Mouse (Mus musculus): Measurements from ENCODE around the gene 2310061I04Rik. TPM values are rescaled to one million over a fixed set of nuclear protein-coding genes. Genes with fewer than 3 reads are reported as not detected.

Gene 2310061I04Rik
- polyA plus RNA-seq, 1 experiment from 2014 or later = 15.6 TPM

- no peak overlapping the region for H3K27ac ChIP-seq (ENCODE audit: low read depth)
- no peaks in the 10 kb centered on the region for H3K27me3 ChIP-seq (ENCODE audit: insufficient read depth, low read length)
- no peak overlapping the region for H3K9ac ChIP-seq (replicated peaks)
- H3K4me3 ChIP-seq (ENCODE audit: low read depth, low read length) = no peak overlapping the region
- H3K4me1 ChIP-seq (ENCODE audit: insufficient read depth) = peaks cover 9% of the 10 kb centered on the region
- peaks cover 48% of the 10 kb centered on the region for H3K36me3 ChIP-seq (replicated peaks; ENCODE audit: insufficient read depth, low read length)
- no peak overlapping the region for H3K4me2 ChIP-seq (ENCODE audit: low read depth, low read length)
- 88% methylated on average over 12 of the region's 12 CpGs for WGBS (ENCODE audit: insufficient replicate concordance)
- TF ChIP-seq EP300 (IDR thresholded peaks at IDR 0.05; ENCODE audit: low read depth) = no peak
- no peak for TF ChIP-seq CTCF (IDR thresholded peaks at IDR 0.05; ENCODE audit: low read depth)
- DNase-seq (peak; percentile 14), ATAC-seq (no peak)
- H3K9me3 ChIP-seq (ENCODE audit: low read length) = no peaks in the 10 kb centered on the region
Measured at GRCm38 (mm10) chr17:35930627-35931026, 33.4 kb upstream of the 2310061I04Rik start.

GRCm38 (mm10) chr17:35929534-35929933 lies 32.3 kb upstream of the 2310061I04Rik start:
- peaks cover 59% of the 10 kb centered on the region for H3K36me3 ChIP-seq (replicated peaks; ENCODE audit: insufficient read depth, low read length)
- no peak overlapping the region for H3K4me3 ChIP-seq (ENCODE audit: low read depth, low read length)
- H3K9me3 ChIP-seq (ENCODE audit: low read length) = no peaks in the 10 kb centered on the region
- ATAC-seq (no peak), DNase-seq (no peak)
- no peak overlapping the region for H3K27ac ChIP-seq (ENCODE audit: low read depth)
- 97% methylated on average over 2 of the region's 2 CpGs for WGBS (ENCODE audit: insufficient replicate concordance)
- peaks cover 9% of the 10 kb centered on the region for H3K4me1 ChIP-seq (ENCODE audit: insufficient read depth)
- no peak overlapping the region for H3K4me2 ChIP-seq (ENCODE audit: low read depth, low read length)
- no peak overlapping the region for H3K9ac ChIP-seq (replicated peaks)
- H3K27me3 ChIP-seq (ENCODE audit: insufficient read depth, low read length) = no peaks in the 10 kb centered on the region
- TF ChIP-seq EP300 (IDR thresholded peaks at IDR 0.05; ENCODE audit: low read depth) (no peak), CTCF (IDR thresholded peaks at IDR 0.05; ENCODE audit: low read depth) (no peak)

GRCm38 (mm10) chr17:35927471-35927870 lies 30.2 kb upstream of the 2310061I04Rik start:
- Histone ChIP-seq H3K36me3 (replicated peaks; ENCODE audit: insufficient read depth, low read length) (peaks cover 78% of the 10 kb centered on the region), H3K27ac (ENCODE audit: low read depth) (no peak overlapping the region), H3K9ac (replicated peaks) (0 out of 2 replicates have a peak overlapping the region, but pooled peaks have one; percentile 11), H3K4me3 (ENCODE audit: low read depth, low read length) (no peak overlapping the region), H3K9me3 (ENCODE audit: low read length) (no peaks in the 10 kb centered on the region), H3K4me2 (ENCODE audit: low read depth, low read length) (no peak overlapping the region), H3K4me1 (ENCODE audit: insufficient read depth) (peaks cover 15% of the 10 kb centered on the region), H3K27me3 (ENCODE audit: insufficient read depth, low read length) (no peaks in the 10 kb centered on the region)
- WGBS (ENCODE audit: insufficient replicate concordance) = 50% methylated on average over 1 of the region's 1 CpGs
- DNase-seq = no peak
- peak; percentile 73 for ATAC-seq
- TF ChIP-seq EP300 (IDR thresholded peaks at IDR 0.05; ENCODE audit: low read depth) = peak; percentile 95
- TF ChIP-seq CTCF (IDR thresholded peaks at IDR 0.05; ENCODE audit: low read depth) = no peak

- Histone ChIP-seq H3K9ac (replicated peaks) (no peak overlapping the region), H3K4me3 (ENCODE audit: low read depth, low read length) (no peak overlapping the region), H3K9me3 (ENCODE audit: low read length) (no peaks in the 10 kb centered on the region), H3K4me2 (ENCODE audit: low read depth, low read length) (no peak overlapping the region), H3K27me3 (ENCODE audit: insufficient read depth, low read length) (no peaks in the 10 kb centered on the region), H3K27ac (ENCODE audit: low read depth) (no peak overlapping the region), H3K36me3 (replicated peaks; ENCODE audit: insufficient read depth, low read length) (peaks cover 57% of the 10 kb centered on the region), H3K4me1 (ENCODE audit: insufficient read depth) (peaks cover 49% of the 10 kb centered on the region)
- DNase-seq = no peak
- no peak for ATAC-seq
- WGBS (ENCODE audit: insufficient replicate concordance) = 81% methylated on average over 4 of the region's 4 CpGs
- TF ChIP-seq CTCF (IDR thresholded peaks at IDR 0.05; ENCODE audit: low read depth) (no peak), EP300 (IDR thresholded peaks at IDR 0.05; ENCODE audit: low read depth) (no peak)
Measured at GRCm38 (mm10) chr17:35923281-35923680, 26.1 kb upstream of the 2310061I04Rik start.

- Histone ChIP-seq H3K4me2 (ENCODE audit: low read depth, low read length) (peak overlapping the region; percentile 9; the same call in 1 of the 2 replicates), H3K9me3 (ENCODE audit: low read length) (no peaks in the 10 kb centered on the region), H3K36me3 (replicated peaks; ENCODE audit: insufficient read depth, low read length) (peaks cover 51% of the 10 kb centered on the region), H3K27me3 (ENCODE audit: insufficient read depth, low read length) (no peaks in the 10 kb centered on the region), H3K4me1 (ENCODE audit: insufficient read depth) (peaks cover 49% of the 10 kb centered on the region), H3K27ac (ENCODE audit: low read depth) (no peak overlapping the region), H3K4me3 (ENCODE audit: low read depth, low read length) (no peak overlapping the region), H3K9ac (replicated peaks) (no peak overlapping the region; the same call in 1 of the 2 replicates)
- no peak for TF ChIP-seq CTCF (IDR thresholded peaks at IDR 0.05; ENCODE audit: low read depth)
- TF ChIP-seq EP300 (IDR thresholded peaks at IDR 0.05; ENCODE audit: low read depth) = no peak
- DNase-seq = no peak
- 86% methylated on average over 3 of the region's 3 CpGs for WGBS (ENCODE audit: insufficient replicate concordance)
- no peak for ATAC-seq
Measured at GRCm38 (mm10) chr17:35922566-35922965, 25.3 kb upstream of the 2310061I04Rik start.

GRCm38 (mm10) chr17:35921710-35922109 lies 24.5 kb upstream of the 2310061I04Rik start:
- Histone ChIP-seq H3K4me3 (ENCODE audit: low read depth, low read length) (no peak overlapping the region), H3K9me3 (ENCODE audit: low read length) (no peaks in the 10 kb centered on the region), H3K4me2 (ENCODE audit: low read depth, low read length) (no peak overlapping the region), H3K27me3 (ENCODE audit: insufficient read depth, low read length) (no peaks in the 10 kb centered on the region), H3K27ac (ENCODE audit: low read depth) (0 out of 2 replicates have a peak overlapping the region, but pooled peaks have one; percentile 7), H3K36me3 (replicated peaks; ENCODE audit: insufficient read depth, low read length) (peaks cover 51% of the 10 kb centered on the region), H3K9ac (replicated peaks) (no peak overlapping the region), H3K4me1 (ENCODE audit: insufficient read depth) (peaks cover 46% of the 10 kb centered on the region)
- no peak for DNase-seq
- no peak for ATAC-seq
- WGBS (ENCODE audit: insufficient replicate concordance) = 87% methylated on average over 4 of the region's 4 CpGs
- no peak for TF ChIP-seq CTCF (IDR thresholded peaks at IDR 0.05; ENCODE audit: low read depth)
- no peak for TF ChIP-seq EP300 (IDR thresholded peaks at IDR 0.05; ENCODE audit: low read depth)

Data from liver, postnatal 0 days (tissue).